Mouse (Mus musculus) hindbrain, embryonic 14.5 days (tissue): Measurements from ENCODE around the gene Gemin7. TPM values are rescaled to one million over a fixed set of nuclear protein-coding genes. Genes with fewer than 3 reads are reported as not detected.
A peak's percentile ranks its signal among the peaks of the same experiment; 100 is the strongest.

ENCODE experiments used
- ATAC-seq: fragments of 200-750 bp; cut with Nextera tagmentation; 2 replicates; pipeline ENCODE4 v1.8.0; 2017; ENCODE audit warnings: moderate number of reproducible peaks, mild to moderate bottlenecking, moderate TSS enrichment, moderate library complexity; ENCODE audit not compliant: low FRiP score
- DNase-seq: peaks from one replicate; pipeline ENCODE4 v3.0.0-alpha.2; 2015; ENCODE audit warnings: low spot score
- H3K27ac ChIP-seq: fragments of 300-500 bp; sonication (generic); 2 replicates; pipeline ENCODE4 v1.5.1; 2014; ENCODE audit warnings: mild to moderate bottlenecking, moderate library complexity
- H3K27me3 ChIP-seq: fragments of 300-500 bp; sonication (generic); 2 replicates; pipeline ENCODE4 v1.6.1; 2014; ENCODE audit warnings: mild to moderate bottlenecking, low read length, mixed read lengths; ENCODE audit not compliant: control insufficient read depth, insufficient read depth
- H3K36me3 ChIP-seq: fragments of 300-500 bp; sonication (generic); replicated peaks from 2 replicates; pipeline ENCODE4 v1.6.1; 2014; ENCODE audit not compliant: control insufficient read depth, insufficient read depth
- H3K4me1 ChIP-seq: fragments of 300-500 bp; sonication (generic); replicated peaks from 2 replicates; pipeline ENCODE4 v1.6.1; 2014; ENCODE audit warnings: antibody characterized with exemption, low read length, mixed read lengths; ENCODE audit not compliant: control insufficient read depth, insufficient read depth
- H3K4me2 ChIP-seq: fragments of 300-500 bp; sonication (generic); replicated peaks from 2 replicates; pipeline ENCODE4 v1.6.1; 2014; ENCODE audit warnings: mild to moderate bottlenecking, moderate library complexity
- H3K4me3 ChIP-seq: fragments of 300-500 bp; sonication (generic); replicated peaks from 2 replicates; pipeline ENCODE4 v1.5.1; 2014; ENCODE audit warnings: mild to moderate bottlenecking, low read length
- H3K9ac ChIP-seq: fragments of 300-500 bp; sonication (generic); 2 replicates; pipeline ENCODE4 v1.6.1; 2014
- H3K9me3 ChIP-seq: fragments of 300-500 bp; sonication (generic); 2 replicates; pipeline ENCODE4 v1.6.1; 2016; ENCODE audit warnings: low read length; ENCODE audit not compliant: control insufficient read depth
- WGBS: fragments of 180-500 bp; shearing (Covaris S2); extraction: QIAGEN DNeasy Blood & Tissue Kit; methylation state at CpG from one replicate; pipeline ENCODE4 v1.1.7; 2014; 5-methylcytosine and 5-hydroxymethylcytosine counted together
- polyA plus RNA-seq: library from polyadenylated mRNA; unstranded; fragments of >200 nt; fragmentation: Nextera tagmentation; extraction: Ambion mirVana; gene quantifications from 2 replicates; pipeline ENCODE4 v1.2.1, GENCODE M21; 2014

Gemin7 gene
- polyA plus RNA-seq, 1 experiment from 2014 or later: 157 TPM

GRCm38 (mm10) chr7:19523017-19523756, 54.2 kb downstream of the Gemin7 start:
- Histone ChIP-seq H3K4me1 (peaks cover 25% of the 10 kb centered on the region), H3K4me2 (peak overlapping the region; percentile 80), H3K4me3 (peak overlapping the region; percentile 39), H3K27me3 (peaks cover 70% of the 10 kb centered on the region), H3K9ac (peak overlapping the region; percentile 50; the same call in 1 of the 2 replicates), H3K36me3 (no peaks in the 10 kb centered on the region), H3K27ac (no peak overlapping the region), H3K9me3 (no peaks in the 10 kb centered on the region)
- ATAC-seq: peak; percentile 25; the same call in 1 of the 2 replicates
- 10% methylated on average over 69 of the region's 72 CpGs for WGBS
- no peak for DNase-seq

GRCm38 (mm10) chr7:19520032-19520431, 57.4 kb downstream of the Gemin7 start:
- H3K4me3 ChIP-seq: peak overlapping the region; percentile 16
- WGBS: 8% methylated on average over 23 of the region's 23 CpGs
- DNase-seq (no peak), ATAC-seq (no peak)
- peak overlapping the region; percentile 40 for H3K4me2 ChIP-seq
- H3K4me1 ChIP-seq: peaks cover 25% of the 10 kb centered on the region
- H3K27me3 ChIP-seq: peaks cover 68% of the 10 kb centered on the region
- no peaks in the 10 kb centered on the region for H3K9me3 ChIP-seq
- no peak overlapping the region for H3K27ac ChIP-seq
- H3K36me3 ChIP-seq: no peaks in the 10 kb centered on the region
- peak overlapping the region; percentile 51 for H3K9ac ChIP-seq

- no peak for ATAC-seq
- Histone ChIP-seq H3K9ac (peak within 1 kb of the TSS; percentile 44), H3K4me1 (peaks cover 5% of the 10 kb centered on the region; the same call in 1 of the 2 replicates), H3K9me3 (no peaks in the 10 kb centered on the region), H3K27me3 (peaks cover 49% of the 10 kb centered on the region), H3K4me2 (peak within 1 kb of the TSS; percentile 45), H3K36me3 (no peaks in the 10 kb centered on the region), H3K27ac (no peak within 1 kb of the TSS), H3K4me3 (peak within 1 kb of the TSS; percentile 10)
- WGBS: 4% methylated on average over 17 of the region's 29 CpGs
- peak; percentile 36 for DNase-seq
Measured at GRCm38 (mm10) chr7:19517652-19518365, 59.6 kb downstream of the Gemin7 start, which contains the start of gene Nkpd1. Nkpd1 (plus strand) TSS chr7:19517838.

Other genes with a start within 250 kb of the Gemin7 start
- 82.6 and 86.1 TPM in 2 replicates for gene Ercc1, start 232.8 kb downstream of the Gemin7 start, polyA plus RNA-seq
- 17.0 TPM in 2 replicates for gene Cd3eap, start 218.1 kb downstream of the Gemin7 start, polyA plus RNA-seq
- 2.4 and 2.6 TPM in 2 replicates for gene Ppp1r13l, start 217.8 kb downstream of the Gemin7 start, polyA plus RNA-seq
- gene Ercc2, start 195.6 kb downstream of the Gemin7 start, polyA plus RNA-seq: 15.6 and 16.5 TPM in 2 replicates
- 0.78 and 1.1 TPM in 2 replicates for gene Klc3, start 173.5 kb downstream of the Gemin7 start, polyA plus RNA-seq
- not detected in 2 replicates for gene Ckm, start 172.8 kb downstream of the Gemin7 start, polyA plus RNA-seq
- gene Mark4, start 118.8 kb downstream of the Gemin7 start, polyA plus RNA-seq: 19.2 and 20.4 TPM in 2 replicates
- gene Exoc3l2, start 114.3 kb downstream of the Gemin7 start, polyA plus RNA-seq: 0.79 and 0.87 TPM in 2 replicates
- gene Bloc1s3, start 69.2 kb downstream of the Gemin7 start, polyA plus RNA-seq: 2.6 and 3.6 TPM in 2 replicates
- gene Trappc6a, start 69.2 kb downstream of the Gemin7 start, polyA plus RNA-seq: 34.2 and 38.8 TPM in 2 replicates
- gene Nkpd1, start 59.8 kb downstream of the Gemin7 start, polyA plus RNA-seq: 0.98 and 1.1 TPM in 2 replicates
- 12.7 and 12.9 TPM in 2 replicates for gene Ppp1r37, start 14.5 kb downstream of the Gemin7 start, polyA plus RNA-seq
- 0.13 and 0.16 TPM in 2 replicates for gene Zfp296, start 308 bp downstream of the Gemin7 start, polyA plus RNA-seq
- 41.6 and 47.6 TPM in 2 replicates for gene Clasrp, start 26.9 kb upstream of the Gemin7 start, polyA plus RNA-seq
- 5.4 and 7.9 TPM in 2 replicates for gene Relb, start 51.8 kb upstream of the Gemin7 start, polyA plus RNA-seq
- 150 and 170 TPM in 2 replicates for gene Clptm1, start 87.4 kb upstream of the Gemin7 start, polyA plus RNA-seq
- not detected in 2 replicates for gene Apoc2, start 100.3 kb upstream of the Gemin7 start, polyA plus RNA-seq
- gene Gm44805, start 103.8 kb upstream of the Gemin7 start, polyA plus RNA-seq: not detected in 2 replicates
- not detected in 2 replicates for gene Apoc4, start 103.9 kb upstream of the Gemin7 start, polyA plus RNA-seq
- gene Apoc1, start 115.1 kb upstream of the Gemin7 start, polyA plus RNA-seq: 2.3 and 2.5 TPM in 2 replicates
- 543 and 561 TPM in 2 replicates for gene Apoe, start 121.6 kb upstream of the Gemin7 start, polyA plus RNA-seq
- 119 and 128 TPM in 2 replicates for gene Tomm40, start 137.8 kb upstream of the Gemin7 start, polyA plus RNA-seq
- gene Nectin2, start 172.9 kb upstream of the Gemin7 start, polyA plus RNA-seq: 46.7 and 49.5 TPM in 2 replicates
- 17.5 and 18.8 TPM in 2 replicates for gene Bcam, start 193.4 kb upstream of the Gemin7 start, polyA plus RNA-seq
- not detected in 2 replicates for gene Cblc, start 219.2 kb upstream of the Gemin7 start, polyA plus RNA-seq
- 0.58 and 0.97 TPM in 2 replicates for gene Bcl3, start 245.2 kb upstream of the Gemin7 start, polyA plus RNA-seq